Mouse (Mus musculus): ENCODE results near the gene Pde7b. TPM values are rescaled to one million over a fixed set of nuclear protein-coding genes. Genes with fewer than 3 reads are reported as not detected.
"Not testable (repeated sequence)": the region's sequence is repeated elsewhere in the genome, so short reads cannot be mapped to it uniquely, and the experiment has no call there.

Pde7b gene
- total RNA-seq, 2 experiments from 2014 or later, result 37.2 to 37.9 TPM

GRCm38 (mm10) chr10:20556477-20556876 lies 168.4 kb downstream of the Pde7b start:
- no peak for DNase-seq (ENCODE audit: low spot score)

- no peak for DNase-seq (ENCODE audit: low spot score)
Measured at GRCm38 (mm10) chr10:20551341-20551740, 173.5 kb downstream of the Pde7b start.

GRCm38 (mm10) chr10:20550771-20551170 lies 174.1 kb downstream of the Pde7b start:
- DNase-seq (ENCODE audit: low spot score), result peak; percentile 53

- no peak for DNase-seq (ENCODE audit: low spot score)
Measured at GRCm38 (mm10) chr10:20550161-20550560, 174.7 kb downstream of the Pde7b start.

- DNase-seq (ENCODE audit: low spot score), result no peak
Measured at GRCm38 (mm10) chr10:20548833-20549710, 175.8 kb downstream of the Pde7b start.

- no peak for DNase-seq (ENCODE audit: low spot score)
Measured at GRCm38 (mm10) chr10:20547951-20548551, 176.8 kb downstream of the Pde7b start.

- no peak for DNase-seq (ENCODE audit: low spot score)
Measured at GRCm38 (mm10) chr10:20543121-20543520, 181.8 kb downstream of the Pde7b start.

GRCm38 (mm10) chr10:20533811-20534210 lies 191.1 kb downstream of the Pde7b start:
- DNase-seq (ENCODE audit: low spot score), result no peak

GRCm38 (mm10) chr10:20531921-20532320 lies 193.0 kb downstream of the Pde7b start:
- no peak for DNase-seq (ENCODE audit: low spot score)

GRCm38 (mm10) chr10:20528544-20529411 lies 196.1 kb downstream of the Pde7b start:
- no peak for DNase-seq (ENCODE audit: low spot score)

- DNase-seq (ENCODE audit: low spot score), result no peak
Measured at GRCm38 (mm10) chr10:20527737-20528136, 197.1 kb downstream of the Pde7b start.

- no peak for DNase-seq (ENCODE audit: low spot score)
Measured at GRCm38 (mm10) chr10:20518529-20518889, 206.4 kb downstream of the Pde7b start.

- not testable (repeated sequence) for DNase-seq (ENCODE audit: low spot score)
Measured at GRCm38 (mm10) chr10:20517756-20518528, 206.9 kb downstream of the Pde7b start.

GRCm38 (mm10) chr10:20513891-20514290 lies 211.0 kb downstream of the Pde7b start:
- no peak for DNase-seq (ENCODE audit: low spot score)

GRCm38 (mm10) chr10:20513461-20513860 lies 211.4 kb downstream of the Pde7b start:
- DNase-seq (ENCODE audit: low spot score), result peak; percentile 65

GRCm38 (mm10) chr10:20509819-20510218 lies 215.1 kb downstream of the Pde7b start:
- peak; percentile 44 for DNase-seq (ENCODE audit: low spot score)

GRCm38 (mm10) chr10:20508497-20508896 lies 216.4 kb downstream of the Pde7b start:
- no peak for DNase-seq (ENCODE audit: low spot score)

- DNase-seq (ENCODE audit: low spot score), result peak; percentile 31
Measured at GRCm38 (mm10) chr10:20507732-20508412, 217.0 kb downstream of the Pde7b start.

GRCm38 (mm10) chr10:20507069-20507468 lies 217.8 kb downstream of the Pde7b start:
- no peak for DNase-seq (ENCODE audit: low spot score)

GRCm38 (mm10) chr10:20505454-20505853 lies 219.4 kb downstream of the Pde7b start:
- peak; percentile 24 for DNase-seq (ENCODE audit: low spot score)

Measured in gastrocnemius, adult 18-20 months (tissue).